Mouse (Mus musculus): ENCODE measurements around the gene Fam19a5. TPM values are rescaled to one million over a fixed set of nuclear protein-coding genes. Genes with fewer than 3 reads are reported as not detected.

Fam19a5 gene
- polyA plus RNA-seq, 1 experiment = 1.8 TPM

GRCm38 (mm10) chr15:87555811-87556210 is 11.7 kb downstream of the Fam19a5 start:
- Histone ChIP-seq H3K4me1 (ENCODE audit: control insufficient read depth, insufficient read depth, insufficient read length, low read length) (no peaks in the 10 kb centered on the region), H3K27ac (ENCODE audit: insufficient read depth, low read depth, low read length) (no peak overlapping the region), H3K4me3 (ENCODE audit: low read depth, low read length) (no peak overlapping the region), H3K27me3 (ENCODE audit: control insufficient read depth, insufficient read depth, low read length) (no peaks in the 10 kb centered on the region), H3K36me3 (ENCODE audit: control insufficient read depth, insufficient read depth, low read length) (no peaks in the 10 kb centered on the region)
- 65% methylated on average over 9 of the region's 9 CpGs for WGBS
- TF ChIP-seq POLR2A (IDR thresholded peaks at IDR 0.05; ENCODE audit: low read depth, low read length) = no peak
- TF ChIP-seq CTCF (IDR thresholded peaks at IDR 0.05; ENCODE audit: extremely low read depth, insufficient read length, insufficient replicate concordance, low read depth, low read length) = no peak

DNA sequence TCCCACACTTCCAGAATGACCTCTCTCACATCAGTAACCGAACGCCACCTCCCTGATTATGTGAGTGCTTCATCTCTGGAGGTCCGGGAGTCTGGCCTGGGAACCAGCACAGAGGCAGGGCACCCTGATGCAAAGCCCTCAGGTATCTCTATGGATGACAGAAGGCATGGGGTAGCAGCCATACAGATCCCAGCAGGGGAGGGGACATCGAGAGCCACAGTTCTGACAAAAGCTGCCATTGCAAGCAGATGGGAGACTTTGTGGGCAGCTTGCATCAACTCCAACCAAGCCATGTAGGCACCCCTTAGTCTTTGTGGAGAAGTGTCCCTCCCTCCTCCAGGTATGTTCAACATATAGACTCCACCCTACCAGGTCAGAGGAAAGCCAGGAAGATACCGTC is 20.2 kb downstream of the Fam19a5 start:
- WGBS = 83% methylated on average over 5 of the region's 5 CpGs
- no peak overlapping the region for H3K4me3 ChIP-seq (ENCODE audit: low read depth, low read length)
- no peaks in the 10 kb centered on the region for H3K27me3 ChIP-seq (ENCODE audit: control insufficient read depth, insufficient read depth, low read length)
- H3K36me3 ChIP-seq (ENCODE audit: control insufficient read depth, insufficient read depth, low read length) = no peaks in the 10 kb centered on the region
- no peaks in the 10 kb centered on the region for H3K4me1 ChIP-seq (ENCODE audit: control insufficient read depth, insufficient read depth, insufficient read length, low read length)
- H3K27ac ChIP-seq (ENCODE audit: insufficient read depth, low read depth, low read length) = no peak overlapping the region
- no peak for TF ChIP-seq CTCF (IDR thresholded peaks at IDR 0.05; ENCODE audit: extremely low read depth, insufficient read length, insufficient replicate concordance, low read depth, low read length)
- no peak for TF ChIP-seq POLR2A (IDR thresholded peaks at IDR 0.05; ENCODE audit: low read depth, low read length)

DNA sequence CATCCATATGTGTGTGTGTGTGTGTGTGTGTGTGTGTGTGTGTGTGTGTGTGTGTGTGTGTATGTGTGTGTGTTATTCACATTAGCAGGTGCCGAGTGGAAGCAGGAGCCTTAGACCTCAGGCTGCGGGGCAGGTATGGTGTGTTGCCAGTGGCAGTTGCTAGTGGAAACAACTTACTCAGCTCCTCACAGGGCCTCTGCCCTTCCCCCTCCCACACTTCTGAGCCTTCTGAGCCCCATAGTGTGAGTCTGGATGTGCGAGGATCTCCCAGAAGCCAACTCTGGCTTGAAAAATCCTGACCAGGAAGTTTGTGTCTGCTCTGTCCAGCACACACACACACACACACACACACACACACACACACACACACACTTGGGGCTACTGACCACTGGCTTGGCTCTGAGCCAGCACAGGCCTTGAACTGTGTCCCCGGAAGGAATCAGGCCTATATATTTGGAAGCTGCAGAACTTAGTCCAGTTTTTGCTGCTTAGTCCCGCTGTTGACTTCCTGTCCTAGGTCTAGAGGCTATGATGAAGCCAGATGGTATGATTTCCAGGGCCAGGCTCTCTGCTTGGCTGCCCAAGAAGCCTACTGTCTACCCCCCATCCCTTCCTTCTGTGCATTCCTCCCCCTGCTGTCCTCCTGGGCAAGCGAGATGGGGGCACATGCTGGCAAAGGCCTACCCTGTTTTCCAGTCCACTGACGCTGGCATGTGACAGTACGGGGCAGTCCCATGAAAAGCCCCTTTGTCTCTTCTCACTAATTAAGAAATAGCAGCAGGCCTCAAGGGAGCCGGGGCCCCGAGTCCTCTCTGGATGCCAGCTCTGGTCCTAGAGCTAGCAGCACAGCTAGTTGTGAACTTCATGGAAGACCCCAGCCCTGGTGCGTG is 22.2 kb downstream of the Fam19a5 start:
- Histone ChIP-seq H3K27ac (ENCODE audit: insufficient read depth, low read depth, low read length) (no peak overlapping the region), H3K36me3 (ENCODE audit: control insufficient read depth, insufficient read depth, low read length) (no peaks in the 10 kb centered on the region), H3K4me1 (ENCODE audit: control insufficient read depth, insufficient read depth, insufficient read length, low read length) (no peaks in the 10 kb centered on the region), H3K27me3 (ENCODE audit: control insufficient read depth, insufficient read depth, low read length) (no peaks in the 10 kb centered on the region), H3K4me3 (ENCODE audit: low read depth, low read length) (no peak overlapping the region)
- 81% methylated on average over 11 of the region's 11 CpGs for WGBS
- TF ChIP-seq CTCF (IDR thresholded peaks at IDR 0.05; ENCODE audit: extremely low read depth, insufficient read length, insufficient replicate concordance, low read depth, low read length) (no peak), POLR2A (IDR thresholded peaks at IDR 0.05; ENCODE audit: low read depth, low read length) (no peak)

GRCm38 (mm10) chr15:87570182-87570581 is 26.1 kb downstream of the Fam19a5 start:
- no peaks in the 10 kb centered on the region for H3K36me3 ChIP-seq (ENCODE audit: control insufficient read depth, insufficient read depth, low read length)
- WGBS = 81% methylated on average over 11 of the region's 11 CpGs
- TF ChIP-seq POLR2A (IDR thresholded peaks at IDR 0.05; ENCODE audit: low read depth, low read length) (no peak), CTCF (IDR thresholded peaks at IDR 0.05; ENCODE audit: extremely low read depth, insufficient read length, insufficient replicate concordance, low read depth, low read length) (no peak)

DNA sequence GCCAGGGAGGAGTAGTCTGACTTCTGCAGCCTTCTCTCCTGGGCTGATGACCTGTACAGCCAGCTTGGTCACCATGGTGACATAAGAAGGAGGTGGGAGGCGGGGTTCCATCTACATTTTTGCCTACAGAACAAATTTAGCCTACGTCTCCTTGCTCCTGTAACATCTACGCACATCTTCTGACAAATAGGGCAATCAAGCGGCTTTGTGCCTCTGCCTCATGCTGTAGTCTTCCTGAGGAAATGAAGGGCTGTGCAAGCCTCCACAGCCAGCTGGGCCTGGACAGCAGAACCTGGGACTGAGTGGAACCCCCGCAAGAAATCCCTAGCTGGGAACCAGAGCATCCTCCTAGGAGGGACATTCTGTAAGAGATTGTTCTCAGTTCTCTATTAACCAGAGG is 35.8 kb downstream of the Fam19a5 start:
- Histone ChIP-seq H3K36me3 (ENCODE audit: control insufficient read depth, insufficient read depth, low read length) (no peaks in the 10 kb centered on the region), H3K4me1 (ENCODE audit: control insufficient read depth, insufficient read depth, insufficient read length, low read length) (no peaks in the 10 kb centered on the region), H3K27ac (ENCODE audit: insufficient read depth, low read depth, low read length) (no peak overlapping the region), H3K27me3 (ENCODE audit: control insufficient read depth, insufficient read depth, low read length) (no peaks in the 10 kb centered on the region), H3K4me3 (ENCODE audit: low read depth, low read length) (no peak overlapping the region)
- 73% methylated on average over 5 of the region's 5 CpGs for WGBS
- no peak for TF ChIP-seq CTCF (IDR thresholded peaks at IDR 0.05; ENCODE audit: extremely low read depth, insufficient read length, insufficient replicate concordance, low read depth, low read length)
- TF ChIP-seq POLR2A (IDR thresholded peaks at IDR 0.05; ENCODE audit: low read depth, low read length) = no peak

More at GRCm38 (mm10) chr15:87570182-87570581, 26.1 kb downstream of the Fam19a5 start:
- no peak overlapping the region for H3K27ac ChIP-seq (ENCODE audit: insufficient read depth, low read depth, low read length)
- H3K27me3 ChIP-seq (ENCODE audit: control insufficient read depth, insufficient read depth, low read length) = no peaks in the 10 kb centered on the region
- no peaks in the 10 kb centered on the region for H3K4me1 ChIP-seq (ENCODE audit: control insufficient read depth, insufficient read depth, insufficient read length, low read length)
- no peak overlapping the region for H3K4me3 ChIP-seq (ENCODE audit: low read depth, low read length)

GRCm38 (mm10) chr15:87583921-87584621 is 40.0 kb downstream of the Fam19a5 start:
- no peaks in the 10 kb centered on the region for H3K27me3 ChIP-seq (ENCODE audit: control insufficient read depth, insufficient read depth, low read length)
- no peaks in the 10 kb centered on the region for H3K4me1 ChIP-seq (ENCODE audit: control insufficient read depth, insufficient read depth, insufficient read length, low read length)
- 83% methylated on average over 26 of the region's 26 CpGs for WGBS
- H3K36me3 ChIP-seq (ENCODE audit: control insufficient read depth, insufficient read depth, low read length) = no peaks in the 10 kb centered on the region
- no peak overlapping the region for H3K4me3 ChIP-seq (ENCODE audit: low read depth, low read length)
- H3K27ac ChIP-seq (ENCODE audit: insufficient read depth, low read depth, low read length) = no peak overlapping the region
- TF ChIP-seq POLR2A (IDR thresholded peaks at IDR 0.05; ENCODE audit: low read depth, low read length) = no peak
- TF ChIP-seq CTCF (IDR thresholded peaks at IDR 0.05; ENCODE audit: extremely low read depth, insufficient read length, insufficient replicate concordance, low read depth, low read length) = no peak

- Histone ChIP-seq H3K27me3 (ENCODE audit: control insufficient read depth, insufficient read depth, low read length) (no peaks in the 10 kb centered on the region), H3K36me3 (ENCODE audit: control insufficient read depth, insufficient read depth, low read length) (no peaks in the 10 kb centered on the region), H3K4me3 (ENCODE audit: low read depth, low read length) (no peak overlapping the region), H3K4me1 (ENCODE audit: control insufficient read depth, insufficient read depth, insufficient read length, low read length) (no peaks in the 10 kb centered on the region), H3K27ac (ENCODE audit: insufficient read depth, low read depth, low read length) (no peak overlapping the region)
- WGBS = 93% methylated on average over 10 of the region's 10 CpGs
- TF ChIP-seq CTCF (IDR thresholded peaks at IDR 0.05; ENCODE audit: extremely low read depth, insufficient read length, insufficient replicate concordance, low read depth, low read length) (no peak), POLR2A (IDR thresholded peaks at IDR 0.05; ENCODE audit: low read depth, low read length) (no peak)
Observed at GRCm38 (mm10) chr15:87590975-87591374, 46.9 kb downstream of the Fam19a5 start.
